Mouse (Mus musculus): ENCODE data around the gene Adsl. TPM values are rescaled to one million over a fixed set of nuclear protein-coding genes. Genes with fewer than 3 reads are reported as not detected.
A peak's percentile ranks its signal among the peaks of the same experiment; 100 is the strongest.

Adsl gene
- polyA plus RNA-seq, 1 experiment: 46.0 TPM

- WGBS: 92% methylated on average over 10 of the region's 10 CpGs
- Histone ChIP-seq H3K4me3 (ENCODE audit: extremely low read depth, insufficient read depth, insufficient read length) (no peak overlapping the region), H3K4me1 (ENCODE audit: control insufficient read depth, insufficient read depth, insufficient read length) (no peaks in the 10 kb centered on the region), H3K27ac (ENCODE audit: insufficient read depth, low read length) (no peak overlapping the region), H3K27me3 (ENCODE audit: control insufficient read depth, insufficient read depth, low read length) (no peaks in the 10 kb centered on the region), H3K36me3 (ENCODE audit: control insufficient read depth, insufficient read depth, low read length) (peaks cover 2% of the 10 kb centered on the region; the same call in 1 of the 2 replicates)
- TF ChIP-seq CTCF (IDR thresholded peaks at IDR 0.05; ENCODE audit: extremely low read depth, insufficient read depth, insufficient read length, insufficient replicate concordance) (no peak), POLR2A (IDR thresholded peaks at IDR 0.05; ENCODE audit: low read depth, low read length) (no peak)
- DNase-seq (ENCODE audit: low read depth in 1 of 2, low spot score in 2 of 2): no peak
Measured at GRCm38 (mm10) chr15:81006127-81006735, 57.9 kb downstream of the Adsl start.

- DNase-seq (ENCODE audit: low read depth in 1 of 2, low spot score in 2 of 2): no peak
- Histone ChIP-seq H3K4me1 (ENCODE audit: control insufficient read depth, insufficient read depth, insufficient read length) (no peaks in the 10 kb centered on the region), H3K27ac (ENCODE audit: insufficient read depth, low read length) (no peak overlapping the region), H3K36me3 (ENCODE audit: control insufficient read depth, insufficient read depth, low read length) (peaks cover 2% of the 10 kb centered on the region), H3K4me3 (ENCODE audit: extremely low read depth, insufficient read depth, insufficient read length) (no peak overlapping the region), H3K27me3 (ENCODE audit: control insufficient read depth, insufficient read depth, low read length) (no peaks in the 10 kb centered on the region)
- no peak for TF ChIP-seq CTCF (IDR thresholded peaks at IDR 0.05; ENCODE audit: extremely low read depth, insufficient read depth, insufficient read length, insufficient replicate concordance)
- TF ChIP-seq POLR2A (IDR thresholded peaks at IDR 0.05; ENCODE audit: low read depth, low read length): no peak
- 94% methylated on average over 9 of the region's 9 CpGs for WGBS
Measured at GRCm38 (mm10) chr15:81007339-81007738, 59.0 kb downstream of the Adsl start.

GRCm38 (mm10) chr15:81007905-81008304 lies 59.6 kb downstream of the Adsl start:
- no peak for TF ChIP-seq CTCF (IDR thresholded peaks at IDR 0.05; ENCODE audit: extremely low read depth, insufficient read depth, insufficient read length, insufficient replicate concordance)
- TF ChIP-seq POLR2A (IDR thresholded peaks at IDR 0.05; ENCODE audit: low read depth, low read length): no peak
- H3K4me3 ChIP-seq (ENCODE audit: extremely low read depth, insufficient read depth, insufficient read length): no peak overlapping the region
- H3K27ac ChIP-seq (ENCODE audit: insufficient read depth, low read length): no peak overlapping the region
- H3K36me3 ChIP-seq (ENCODE audit: control insufficient read depth, insufficient read depth, low read length): peaks cover 7% of the 10 kb centered on the region
- WGBS: 97% methylated on average over 8 of the region's 8 CpGs
- DNase-seq (ENCODE audit: low read depth in 1 of 2, low spot score in 2 of 2): no peak
- H3K27me3 ChIP-seq (ENCODE audit: control insufficient read depth, insufficient read depth, low read length): no peaks in the 10 kb centered on the region
- H3K4me1 ChIP-seq (ENCODE audit: control insufficient read depth, insufficient read depth, insufficient read length): no peaks in the 10 kb centered on the region

GRCm38 (mm10) chr15:81008689-81009123 lies 60.4 kb downstream of the Adsl start:
- H3K4me1 ChIP-seq (ENCODE audit: control insufficient read depth, insufficient read depth, insufficient read length): no peaks in the 10 kb centered on the region
- H3K27me3 ChIP-seq (ENCODE audit: control insufficient read depth, insufficient read depth, low read length): no peaks in the 10 kb centered on the region
- H3K36me3 ChIP-seq (ENCODE audit: control insufficient read depth, insufficient read depth, low read length): peaks cover 14% of the 10 kb centered on the region
- no peak for TF ChIP-seq POLR2A (IDR thresholded peaks at IDR 0.05; ENCODE audit: low read depth, low read length)
- peak; percentile 27; the same call in 1 of the 2 replicates for TF ChIP-seq CTCF (IDR thresholded peaks at IDR 0.05; ENCODE audit: extremely low read depth, insufficient read depth, insufficient read length, insufficient replicate concordance)
- no peak overlapping the region for H3K27ac ChIP-seq (ENCODE audit: insufficient read depth, low read length)
- no peak overlapping the region for H3K4me3 ChIP-seq (ENCODE audit: extremely low read depth, insufficient read depth, insufficient read length)
- 77% methylated on average over 10 of the region's 10 CpGs for WGBS
- peak in 1 of 2 experiments; percentile 18 for DNase-seq (ENCODE audit: low read depth in 1 of 2, low spot score in 2 of 2)

- TF ChIP-seq POLR2A (IDR thresholded peaks at IDR 0.05; ENCODE audit: low read depth, low read length) (no peak), CTCF (IDR thresholded peaks at IDR 0.05; ENCODE audit: extremely low read depth, insufficient read depth, insufficient read length, insufficient replicate concordance) (no peak)
- Histone ChIP-seq H3K36me3 (ENCODE audit: control insufficient read depth, insufficient read depth, low read length) (peaks cover 25% of the 10 kb centered on the region), H3K4me3 (ENCODE audit: extremely low read depth, insufficient read depth, insufficient read length) (no peak overlapping the region), H3K4me1 (ENCODE audit: control insufficient read depth, insufficient read depth, insufficient read length) (no peaks in the 10 kb centered on the region), H3K27ac (ENCODE audit: insufficient read depth, low read length) (no peak overlapping the region), H3K27me3 (ENCODE audit: control insufficient read depth, insufficient read depth, low read length) (no peaks in the 10 kb centered on the region)
- no peak for DNase-seq (ENCODE audit: low read depth in 1 of 2, low spot score in 2 of 2)
- 92% methylated on average over 7 of the region's 7 CpGs for WGBS
Measured at GRCm38 (mm10) chr15:81010114-81010513, 61.8 kb downstream of the Adsl start.

GRCm38 (mm10) chr15:81011523-81011922 lies 63.2 kb downstream of the Adsl start:
- 72% methylated on average over 3 of the region's 3 CpGs for WGBS
- no peak overlapping the region for H3K27ac ChIP-seq (ENCODE audit: insufficient read depth, low read length)
- H3K4me1 ChIP-seq (ENCODE audit: control insufficient read depth, insufficient read depth, insufficient read length): no peaks in the 10 kb centered on the region
- TF ChIP-seq POLR2A (IDR thresholded peaks at IDR 0.05; ENCODE audit: low read depth, low read length) (no peak), CTCF (IDR thresholded peaks at IDR 0.05; ENCODE audit: extremely low read depth, insufficient read depth, insufficient read length, insufficient replicate concordance) (no peak)
- H3K27me3 ChIP-seq (ENCODE audit: control insufficient read depth, insufficient read depth, low read length): no peaks in the 10 kb centered on the region
- no peak overlapping the region for H3K4me3 ChIP-seq (ENCODE audit: extremely low read depth, insufficient read depth, insufficient read length)
- no peak for DNase-seq (ENCODE audit: low read depth in 1 of 2, low spot score in 2 of 2)
- peaks cover 37% of the 10 kb centered on the region for H3K36me3 ChIP-seq (ENCODE audit: control insufficient read depth, insufficient read depth, low read length)

- Histone ChIP-seq H3K4me3 (ENCODE audit: extremely low read depth, insufficient read depth, insufficient read length) (no peak overlapping the region), H3K36me3 (ENCODE audit: control insufficient read depth, insufficient read depth, low read length) (peaks cover 45% of the 10 kb centered on the region), H3K27ac (ENCODE audit: insufficient read depth, low read length) (no peak overlapping the region), H3K27me3 (ENCODE audit: control insufficient read depth, insufficient read depth, low read length) (no peaks in the 10 kb centered on the region), H3K4me1 (ENCODE audit: control insufficient read depth, insufficient read depth, insufficient read length) (no peaks in the 10 kb centered on the region)
- no peak for DNase-seq (ENCODE audit: low read depth in 1 of 2, low spot score in 2 of 2)
- WGBS: 90% methylated on average over 4 of the region's 4 CpGs
- TF ChIP-seq CTCF (IDR thresholded peaks at IDR 0.05; ENCODE audit: extremely low read depth, insufficient read depth, insufficient read length, insufficient replicate concordance) (no peak), POLR2A (IDR thresholded peaks at IDR 0.05; ENCODE audit: low read depth, low read length) (no peak)
Measured at GRCm38 (mm10) chr15:81012359-81012758, 64.1 kb downstream of the Adsl start.

Measured in spleen, adult 2 months (tissue).